Mouse (Mus musculus) lung, postnatal 0 days (tissue): ENCODE results near the gene Gm14214.

ENCODE experiments used
- CTCF ChIP-seq: IDR thresholded peaks from 2 replicates; pipeline ENCODE4 v1.5.1; 2016; ENCODE audit warnings: antibody characterized with exemption, mild to moderate bottlenecking
- EP300 ChIP-seq: IDR thresholded peaks from 2 replicates; pipeline ENCODE4 v1.6.1; 2016; ENCODE audit warnings: antibody characterized with exemption, mild to moderate bottlenecking, control low read depth

- no peak for TF ChIP-seq CTCF
- no peak for TF ChIP-seq EP300
Measured at GRCm38 (mm10) chr2:154786187-154786586, 16.4 kb upstream of the Gm14214 start.
